Mouse (Mus musculus): ENCODE results near the gene Fut9. TPM values are rescaled to one million over a fixed set of nuclear protein-coding genes. Genes with fewer than 3 reads are reported as not detected.

The Fut9 gene
- polyA plus RNA-seq, 1 experiment from 2014 or later, result 0.04 TPM

DNA sequence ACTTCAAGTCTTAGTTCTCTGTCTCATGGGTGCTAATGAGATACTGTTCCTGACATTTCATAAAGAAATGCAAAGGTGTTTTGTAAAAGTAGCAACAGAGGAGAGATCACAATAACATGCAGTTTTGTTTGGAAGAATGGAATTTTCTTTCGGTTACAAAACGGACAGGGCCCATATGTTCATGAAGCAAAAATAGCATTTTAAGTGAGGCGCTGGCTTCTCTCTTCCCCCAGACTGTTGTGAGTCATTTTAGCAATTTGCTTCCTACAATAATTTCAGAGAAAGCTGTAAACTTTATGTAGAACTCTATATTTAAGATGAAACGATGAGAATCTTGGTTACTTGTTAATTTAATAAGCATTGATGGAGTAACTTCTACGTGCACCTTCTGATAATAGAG, 78.5 kb downstream of the Fut9 start:
- H3K36me3 ChIP-seq (ENCODE audit: control insufficient read depth, insufficient read depth, low read length), result no peaks in the 10 kb centered on the region
- H3K9me3 ChIP-seq (ENCODE audit: control insufficient read depth, low read length), result no peaks in the 10 kb centered on the region
- H3K4me1 ChIP-seq (ENCODE audit: control insufficient read depth in 2 of 2, insufficient read depth in 2 of 2, low read length in 2 of 2), result no peaks in the 10 kb centered on the region
- 79% methylated on average over 5 of the region's 5 CpGs for WGBS
- H3K27me3 ChIP-seq (ENCODE audit: control insufficient read depth, insufficient read depth, low read length), result no peaks in the 10 kb centered on the region
- no peak for ATAC-seq (ENCODE audit: insufficient number of reproducible peaks, insufficient read depth, low FRiP score, low read depth)
- no peak overlapping the region for H3K4me3 ChIP-seq (ENCODE audit: control insufficient read depth in 1 of 2, insufficient read depth in 1 of 2, low read depth in 1 of 2, low read length in 2 of 2)
- no peak overlapping the region for H3K27ac ChIP-seq (replicated peaks in 1 of 2; ENCODE audit: control insufficient read depth in 1 of 2, insufficient read depth in 1 of 2, low read depth in 2 of 2, low read length in 2 of 2)
- no peak overlapping the region for H3K4me2 ChIP-seq (ENCODE audit: low read length)
- no peak overlapping the region for H3K9ac ChIP-seq (ENCODE audit: low read length)

DNA sequence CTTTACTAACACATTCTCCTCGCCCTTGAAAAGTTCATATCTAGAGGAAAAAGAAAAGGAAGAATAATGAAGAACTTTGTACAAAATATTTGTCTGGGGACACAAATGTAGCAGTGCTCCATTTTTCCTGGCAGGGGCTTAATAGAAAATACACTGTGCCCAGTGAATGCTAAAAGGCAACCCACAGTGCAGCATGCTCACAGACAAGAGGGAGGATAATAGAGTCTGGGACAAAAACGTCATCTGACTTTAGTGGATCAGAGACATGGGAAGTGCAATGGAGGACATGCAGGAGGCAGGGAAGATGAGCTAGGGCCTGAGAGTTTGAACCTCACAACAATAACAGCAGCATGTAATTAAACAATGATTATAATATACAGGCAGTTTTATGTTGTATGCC, 86.1 kb downstream of the Fut9 start:
- no peak overlapping the region for H3K9ac ChIP-seq (ENCODE audit: low read length)
- ATAC-seq (ENCODE audit: insufficient number of reproducible peaks, insufficient read depth, low FRiP score, low read depth), result no peak
- H3K9me3 ChIP-seq (ENCODE audit: control insufficient read depth, low read length), result no peaks in the 10 kb centered on the region
- H3K4me1 ChIP-seq (ENCODE audit: control insufficient read depth in 2 of 2, insufficient read depth in 2 of 2, low read length in 2 of 2), result no peaks in the 10 kb centered on the region
- H3K4me2 ChIP-seq (ENCODE audit: low read length), result no peak overlapping the region
- H3K27me3 ChIP-seq (ENCODE audit: control insufficient read depth, insufficient read depth, low read length), result no peaks in the 10 kb centered on the region
- no peaks in the 10 kb centered on the region for H3K36me3 ChIP-seq (ENCODE audit: control insufficient read depth, insufficient read depth, low read length)
- 57% methylated on average over 2 of the region's 2 CpGs for WGBS
- no peak overlapping the region for H3K4me3 ChIP-seq (ENCODE audit: control insufficient read depth in 1 of 2, insufficient read depth in 1 of 2, low read depth in 1 of 2, low read length in 2 of 2)
- H3K27ac ChIP-seq (replicated peaks in 1 of 2; ENCODE audit: control insufficient read depth in 1 of 2, insufficient read depth in 1 of 2, low read depth in 2 of 2, low read length in 2 of 2), result no peak overlapping the region

DNA sequence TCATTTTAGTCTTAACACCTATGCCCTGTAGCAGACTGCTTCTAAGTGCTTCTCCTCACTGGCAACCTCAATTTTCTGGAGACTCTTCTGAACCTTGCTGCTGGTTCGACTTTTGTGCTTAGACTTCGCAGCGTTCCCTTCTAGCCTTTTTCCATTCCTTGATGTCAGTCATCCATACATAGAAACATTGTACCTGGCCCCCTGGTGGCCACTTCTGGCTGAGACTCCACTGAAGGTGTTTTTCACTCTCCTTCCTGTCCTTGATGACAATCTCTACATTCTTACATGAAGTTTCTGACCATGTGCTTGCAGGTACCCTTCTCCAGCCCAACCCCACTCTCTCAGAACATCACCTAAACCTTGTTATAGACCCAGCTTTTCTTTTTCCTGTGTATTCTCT, 115.1 kb downstream of the Fut9 start:
- no peak overlapping the region for H3K9ac ChIP-seq (ENCODE audit: low read length)
- H3K4me2 ChIP-seq (ENCODE audit: low read length), result no peak overlapping the region
- H3K4me1 ChIP-seq (ENCODE audit: control insufficient read depth in 2 of 2, insufficient read depth in 2 of 2, low read length in 2 of 2), result no peaks in the 10 kb centered on the region
- WGBS, result 86% methylated on average over 3 of the region's 3 CpGs
- H3K4me3 ChIP-seq (ENCODE audit: control insufficient read depth in 1 of 2, insufficient read depth in 1 of 2, low read depth in 1 of 2, low read length in 2 of 2), result no peak overlapping the region
- no peaks in the 10 kb centered on the region for H3K9me3 ChIP-seq (ENCODE audit: control insufficient read depth, low read length)
- no peak overlapping the region for H3K27ac ChIP-seq (replicated peaks in 1 of 2; ENCODE audit: control insufficient read depth in 1 of 2, insufficient read depth in 1 of 2, low read depth in 2 of 2, low read length in 2 of 2)
- no peaks in the 10 kb centered on the region for H3K27me3 ChIP-seq (ENCODE audit: control insufficient read depth, insufficient read depth, low read length)
- ATAC-seq (ENCODE audit: insufficient number of reproducible peaks, insufficient read depth, low FRiP score, low read depth), result no peak
- no peaks in the 10 kb centered on the region for H3K36me3 ChIP-seq (ENCODE audit: control insufficient read depth, insufficient read depth, low read length)

DNA sequence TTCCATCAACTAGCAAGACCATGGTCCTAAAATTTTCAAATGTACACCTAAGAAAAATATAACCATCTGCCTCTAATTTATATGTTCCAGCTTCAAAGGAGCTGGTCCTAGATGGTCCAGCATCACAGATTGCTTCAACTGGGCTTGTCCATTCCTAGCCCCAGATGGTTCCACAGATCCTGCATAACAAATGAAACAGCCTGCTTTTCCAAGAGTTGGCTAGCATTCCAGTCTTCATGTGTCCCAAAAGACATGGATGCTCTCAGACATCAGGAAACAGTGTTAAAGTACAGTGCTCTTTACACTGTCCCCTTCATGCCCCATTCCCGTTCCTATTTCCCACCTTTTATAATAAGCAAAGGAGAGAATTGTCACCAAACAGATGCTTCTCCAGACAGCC, 135.8 kb downstream of the Fut9 start:
- WGBS, result 61% methylated on average over 1 of the region's 1 CpGs
- H3K4me3 ChIP-seq (ENCODE audit: control insufficient read depth in 1 of 2, insufficient read depth in 1 of 2, low read depth in 1 of 2, low read length in 2 of 2), result no peak overlapping the region
- no peak overlapping the region for H3K9ac ChIP-seq (ENCODE audit: low read length)
- no peaks in the 10 kb centered on the region for H3K36me3 ChIP-seq (ENCODE audit: control insufficient read depth, insufficient read depth, low read length)
- no peaks in the 10 kb centered on the region for H3K27me3 ChIP-seq (ENCODE audit: control insufficient read depth, insufficient read depth, low read length)
- no peak for ATAC-seq (ENCODE audit: insufficient number of reproducible peaks, insufficient read depth, low FRiP score, low read depth)
- no peaks in the 10 kb centered on the region for H3K4me1 ChIP-seq (ENCODE audit: control insufficient read depth in 2 of 2, insufficient read depth in 2 of 2, low read length in 2 of 2)
- no peak overlapping the region for H3K27ac ChIP-seq (replicated peaks in 1 of 2; ENCODE audit: control insufficient read depth in 1 of 2, insufficient read depth in 1 of 2, low read depth in 2 of 2, low read length in 2 of 2)
- no peaks in the 10 kb centered on the region for H3K9me3 ChIP-seq (ENCODE audit: control insufficient read depth, low read length)
- H3K4me2 ChIP-seq (ENCODE audit: low read length), result no peak overlapping the region

DNA sequence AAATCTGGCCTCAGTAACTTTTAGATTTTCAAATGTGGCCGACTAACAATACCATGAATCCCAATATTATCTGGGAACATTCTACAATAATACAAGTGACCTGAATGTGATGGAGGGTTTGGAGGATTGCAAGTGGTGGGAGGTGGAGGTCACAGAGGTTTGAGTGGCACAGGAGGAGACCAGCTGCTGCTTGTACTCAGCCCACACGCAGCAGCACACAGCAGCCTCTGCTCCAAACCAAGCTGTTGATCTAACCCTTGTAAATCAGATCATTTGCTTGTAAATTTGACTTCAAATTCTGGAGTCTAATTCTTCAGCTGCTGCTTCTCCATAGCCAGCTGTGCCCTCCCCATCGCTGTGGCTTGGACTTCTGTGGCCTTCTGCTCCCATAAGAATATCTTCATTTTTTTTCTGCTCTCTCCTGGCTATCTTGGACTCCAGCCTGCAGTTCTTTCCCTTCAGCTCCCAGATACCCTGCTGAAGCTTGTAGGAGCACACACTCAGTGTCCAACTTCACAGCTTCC, 138.8 kb downstream of the Fut9 start:
- no peak for ATAC-seq (ENCODE audit: insufficient number of reproducible peaks, insufficient read depth, low FRiP score, low read depth)
- 67% methylated on average over 3 of the region's 3 CpGs for WGBS

DNA sequence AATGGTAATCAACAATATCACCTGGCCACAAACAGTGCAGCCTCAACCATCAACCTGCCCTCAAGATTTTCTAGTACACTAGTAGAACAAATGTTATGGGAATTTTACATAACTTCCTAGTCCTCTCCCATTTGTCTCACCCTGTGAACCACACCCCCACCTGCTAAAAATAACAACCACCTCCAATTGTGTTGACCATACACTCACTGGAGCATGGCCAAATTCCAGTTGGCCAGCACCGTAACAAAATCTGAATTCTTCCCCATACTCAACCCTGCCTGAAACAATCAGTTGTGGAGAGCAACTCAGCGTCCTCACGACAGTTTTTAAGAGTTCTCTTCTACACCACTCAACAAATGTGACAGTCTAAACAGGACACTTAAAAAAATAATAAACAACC, 141.3 kb downstream of the Fut9 start:
- Histone ChIP-seq H3K36me3 (ENCODE audit: control insufficient read depth, insufficient read depth, low read length) (no peaks in the 10 kb centered on the region), H3K9me3 (ENCODE audit: control insufficient read depth, low read length) (no peaks in the 10 kb centered on the region), H3K4me3 (ENCODE audit: control insufficient read depth in 1 of 2, insufficient read depth in 1 of 2, low read depth in 1 of 2, low read length in 2 of 2) (no peak overlapping the region), H3K27me3 (ENCODE audit: control insufficient read depth, insufficient read depth, low read length) (no peaks in the 10 kb centered on the region), H3K4me1 (ENCODE audit: control insufficient read depth in 2 of 2, insufficient read depth in 2 of 2, low read length in 2 of 2) (no peaks in the 10 kb centered on the region), H3K4me2 (ENCODE audit: low read length) (no peak overlapping the region), H3K9ac (ENCODE audit: low read length) (no peak overlapping the region), H3K27ac (replicated peaks in 1 of 2; ENCODE audit: control insufficient read depth in 1 of 2, insufficient read depth in 1 of 2, low read depth in 2 of 2, low read length in 2 of 2) (no peak overlapping the region)
- no peak for ATAC-seq (ENCODE audit: insufficient number of reproducible peaks, insufficient read depth, low FRiP score, low read depth)
- 47% methylated on average over 3 of the region's 3 CpGs for WGBS

More for the DNA sequence above, 138.8 kb downstream of the Fut9 start:
- Histone ChIP-seq H3K27me3 (ENCODE audit: control insufficient read depth, insufficient read depth, low read length) (no peaks in the 10 kb centered on the region), H3K4me2 (ENCODE audit: low read length) (no peak overlapping the region), H3K27ac (replicated peaks in 1 of 2; ENCODE audit: control insufficient read depth in 1 of 2, insufficient read depth in 1 of 2, low read depth in 2 of 2, low read length in 2 of 2) (no peak overlapping the region), H3K9me3 (ENCODE audit: control insufficient read depth, low read length) (no peaks in the 10 kb centered on the region), H3K36me3 (ENCODE audit: control insufficient read depth, insufficient read depth, low read length) (no peaks in the 10 kb centered on the region), H3K9ac (ENCODE audit: low read length) (no peak overlapping the region), H3K4me3 (ENCODE audit: control insufficient read depth in 1 of 2, insufficient read depth in 1 of 2, low read depth in 1 of 2, low read length in 2 of 2) (no peak overlapping the region), H3K4me1 (ENCODE audit: control insufficient read depth in 2 of 2, insufficient read depth in 2 of 2, low read length in 2 of 2) (no peaks in the 10 kb centered on the region)

DNA sequence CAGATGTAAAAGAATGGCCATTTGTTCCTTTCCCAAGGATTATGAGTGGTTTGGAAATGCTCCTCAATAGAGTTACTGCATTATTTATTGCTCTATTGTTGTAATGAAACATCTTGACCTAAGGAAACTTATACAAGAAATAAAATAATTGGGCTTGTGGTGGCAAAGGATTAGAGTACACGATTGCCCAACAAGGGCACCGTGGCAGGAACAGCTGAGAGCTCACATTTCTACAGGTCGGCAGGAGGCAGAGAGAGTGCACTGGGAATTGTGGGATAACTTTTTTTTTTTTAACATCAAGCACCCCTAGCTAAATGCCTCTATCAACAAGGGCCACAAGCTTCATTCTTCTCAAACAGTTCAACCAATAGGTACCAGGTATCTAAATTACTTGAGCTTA, 148.1 kb downstream of the Fut9 start:
- Histone ChIP-seq H3K4me2 (ENCODE audit: low read length) (no peak overlapping the region), H3K4me3 (ENCODE audit: control insufficient read depth in 1 of 2, insufficient read depth in 1 of 2, low read depth in 1 of 2, low read length in 2 of 2) (no peak overlapping the region), H3K9ac (ENCODE audit: low read length) (no peak overlapping the region), H3K9me3 (ENCODE audit: control insufficient read depth, low read length) (no peaks in the 10 kb centered on the region), H3K27me3 (ENCODE audit: control insufficient read depth, insufficient read depth, low read length) (no peaks in the 10 kb centered on the region), H3K27ac (replicated peaks in 1 of 2; ENCODE audit: control insufficient read depth in 1 of 2, insufficient read depth in 1 of 2, low read depth in 2 of 2, low read length in 2 of 2) (no peak overlapping the region), H3K36me3 (ENCODE audit: control insufficient read depth, insufficient read depth, low read length) (no peaks in the 10 kb centered on the region), H3K4me1 (ENCODE audit: control insufficient read depth in 2 of 2, insufficient read depth in 2 of 2, low read length in 2 of 2) (no peaks in the 10 kb centered on the region)
- WGBS, result 77% methylated on average over 3 of the region's 3 CpGs
- ATAC-seq (ENCODE audit: insufficient number of reproducible peaks, insufficient read depth, low FRiP score, low read depth), result no peak

DNA sequence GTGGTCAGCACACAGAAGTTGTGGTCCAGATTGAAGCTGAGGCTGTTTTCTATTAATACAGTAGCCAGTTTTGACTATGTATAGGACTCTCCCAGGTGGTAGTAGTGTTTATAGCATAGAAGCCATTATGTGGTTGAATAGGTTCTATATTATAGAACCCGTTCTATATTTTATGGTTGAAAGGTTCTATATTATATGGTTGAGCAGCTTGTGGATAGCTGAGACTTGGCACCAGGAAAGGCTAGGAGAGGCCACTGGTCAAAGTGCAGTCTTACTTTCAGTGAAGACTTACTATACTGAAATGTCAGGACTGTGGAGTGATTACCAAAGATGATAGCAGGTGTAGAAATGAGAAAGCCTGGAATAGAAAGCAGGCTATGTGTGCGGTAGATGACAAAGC, 151.9 kb downstream of the Fut9 start:
- no peaks in the 10 kb centered on the region for H3K36me3 ChIP-seq (ENCODE audit: control insufficient read depth, insufficient read depth, low read length)
- H3K4me2 ChIP-seq (ENCODE audit: low read length), result no peak overlapping the region
- WGBS, result 75% methylated on average over 2 of the region's 2 CpGs
- no peaks in the 10 kb centered on the region for H3K9me3 ChIP-seq (ENCODE audit: control insufficient read depth, low read length)
- no peaks in the 10 kb centered on the region for H3K27me3 ChIP-seq (ENCODE audit: control insufficient read depth, insufficient read depth, low read length)
- H3K4me3 ChIP-seq (ENCODE audit: control insufficient read depth in 1 of 2, insufficient read depth in 1 of 2, low read depth in 1 of 2, low read length in 2 of 2), result no peak overlapping the region
- H3K27ac ChIP-seq (replicated peaks in 1 of 2; ENCODE audit: control insufficient read depth in 1 of 2, insufficient read depth in 1 of 2, low read depth in 2 of 2, low read length in 2 of 2), result no peak overlapping the region
- no peak for ATAC-seq (ENCODE audit: insufficient number of reproducible peaks, insufficient read depth, low FRiP score, low read depth)
- no peak overlapping the region for H3K9ac ChIP-seq (ENCODE audit: low read length)
- H3K4me1 ChIP-seq (ENCODE audit: control insufficient read depth in 2 of 2, insufficient read depth in 2 of 2, low read length in 2 of 2), result no peaks in the 10 kb centered on the region

Measured in heart, embryonic 14.5 days (tissue).